Mouse (Mus musculus) forebrain, embryonic 11.5 days (tissue): ENCODE results near the gene Kdf1. TPM values are rescaled to one million over a fixed set of nuclear protein-coding genes. Genes with fewer than 3 reads are reported as not detected.

ENCODE experiments used
- ATAC-seq: fragments of 200-750 bp; cut with Nextera tagmentation; replicated peaks from 2 replicates; pipeline ENCODE4 v1.8.0; 2017; ENCODE audit warnings: moderate TSS enrichment; ENCODE audit not compliant: low FRiP score
- DNase-seq: peaks from one replicate; pipeline ENCODE4 v3.0.0-alpha.2; 2017; ENCODE audit warnings: low spot score
- H3K27ac ChIP-seq: fragments of 300-500 bp; sonication (generic); 2 replicates; pipeline ENCODE4 v1.5.1; 2014; ENCODE audit warnings: low read depth, low read length
- H3K27me3 ChIP-seq: fragments of 300-500 bp; sonication (generic); 2 replicates; pipeline ENCODE4 v1.6.1; 2014; ENCODE audit warnings: mild to moderate bottlenecking, low read length, mixed read lengths; ENCODE audit not compliant: control insufficient read depth, insufficient read depth
- H3K36me3 ChIP-seq: fragments of 300-500 bp; sonication (generic); 2 replicates; pipeline ENCODE4 v1.6.1; 2014; ENCODE audit warnings: mild to moderate bottlenecking, low read length, moderate library complexity, mixed read lengths; ENCODE audit not compliant: control insufficient read depth, insufficient read depth
- H3K4me1 ChIP-seq: fragments of 300-500 bp; sonication (generic); replicated peaks from 2 replicates; pipeline ENCODE4 v1.6.1; 2014; ENCODE audit warnings: low read length, mixed read lengths; ENCODE audit not compliant: control insufficient read depth, insufficient read depth
- H3K4me2 ChIP-seq: fragments of 300-500 bp; sonication (generic); 2 replicates; pipeline ENCODE4 v1.6.1; 2014; ENCODE audit warnings: low read depth, mild to moderate bottlenecking, low read length, moderate library complexity, mixed read lengths; ENCODE audit not compliant: severe bottlenecking
- H3K4me3 ChIP-seq: fragments of 300-500 bp; sonication (generic); 2 replicates; pipeline ENCODE4 v1.5.1; 2014; ENCODE audit warnings: low read depth, low read length
- H3K9ac ChIP-seq: fragments of 300-500 bp; sonication (generic); 2 replicates; pipeline ENCODE4 v1.6.1; 2014; ENCODE audit warnings: low read length
- H3K9me3 ChIP-seq: fragments of 300-500 bp; sonication (generic); 2 replicates; pipeline ENCODE4 v1.6.1; 2016; ENCODE audit warnings: low read length, mixed read lengths; ENCODE audit not compliant: control insufficient read depth
- WGBS: fragments of 180-500 bp; shearing (Covaris S2); extraction: QIAGEN DNeasy Blood & Tissue Kit; methylation state at CpG from one replicate; pipeline ENCODE4 v1.1.7; 2014; 5-methylcytosine and 5-hydroxymethylcytosine counted together
- polyA plus RNA-seq: library from polyadenylated mRNA; unstranded; fragments of >200 nt; fragmentation: Nextera tagmentation; extraction: Ambion mirVana; gene quantifications from 2 replicates; pipeline ENCODE4 v1.2.1, GENCODE M21; 2014

Gene Kdf1
- polyA plus RNA-seq, 1 experiment from 2014 or later: 1.1 TPM

GRCm38 (mm10) chr4:133557041-133557717, 38.4 kb downstream of the Kdf1 start:
- no peaks in the 10 kb centered on the region for H3K36me3 ChIP-seq
- H3K4me3 ChIP-seq: no peak overlapping the region
- H3K27ac ChIP-seq: no peak overlapping the region
- no peak overlapping the region for H3K9ac ChIP-seq
- DNase-seq (no peak), ATAC-seq (no peak)
- 40% methylated on average over 10 of the region's 10 CpGs for WGBS
- no peaks in the 10 kb centered on the region for H3K9me3 ChIP-seq
- H3K4me1 ChIP-seq: no peaks in the 10 kb centered on the region
- H3K4me2 ChIP-seq: no peak overlapping the region
- H3K27me3 ChIP-seq: no peaks in the 10 kb centered on the region

- 74% methylated on average over 4 of the region's 4 CpGs for WGBS
- no peak overlapping the region for H3K27ac ChIP-seq
- no peak overlapping the region for H3K4me3 ChIP-seq
- H3K4me2 ChIP-seq: no peak overlapping the region
- no peaks in the 10 kb centered on the region for H3K27me3 ChIP-seq
- no peaks in the 10 kb centered on the region for H3K36me3 ChIP-seq
- ATAC-seq (no peak), DNase-seq (no peak)
- no peaks in the 10 kb centered on the region for H3K4me1 ChIP-seq
- H3K9ac ChIP-seq: no peak overlapping the region
- no peaks in the 10 kb centered on the region; the same call in 1 of the 2 replicates for H3K9me3 ChIP-seq
These were observed 41.1 kb downstream of the Kdf1 start for GRCm38 (mm10) chr4:133559846-133560245.

DNA sequence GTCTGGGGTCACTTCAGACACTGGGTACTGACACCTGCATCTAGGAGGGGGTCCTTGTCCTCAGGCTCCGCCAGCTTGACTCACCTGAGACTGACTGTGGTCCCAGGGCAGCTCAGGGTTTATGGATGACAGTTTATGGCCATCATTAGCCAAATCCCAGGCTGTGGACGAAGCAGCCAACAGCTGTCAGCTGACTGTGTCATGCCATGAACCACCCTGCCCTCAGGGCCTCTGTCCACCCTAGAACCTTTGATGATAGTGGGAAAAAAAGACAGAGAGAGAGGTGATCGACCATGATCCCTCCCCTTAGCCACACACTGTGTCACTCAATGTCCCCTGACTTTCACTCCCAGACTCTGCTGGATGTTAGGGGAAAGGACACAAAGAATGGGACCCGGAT, 42.9 kb downstream of the Kdf1 start:
- H3K4me3 ChIP-seq: no peak overlapping the region
- H3K27ac ChIP-seq: no peak overlapping the region
- no peak for ATAC-seq
- no peaks in the 10 kb centered on the region; the same call in 1 of the 2 replicates for H3K9me3 ChIP-seq
- WGBS: 77% methylated on average over 4 of the region's 4 CpGs
- no peak overlapping the region for H3K9ac ChIP-seq
- no peaks in the 10 kb centered on the region for H3K27me3 ChIP-seq
- no peaks in the 10 kb centered on the region for H3K36me3 ChIP-seq
- no peaks in the 10 kb centered on the region for H3K4me1 ChIP-seq
- no peak overlapping the region for H3K4me2 ChIP-seq
- DNase-seq: no peak

DNA sequence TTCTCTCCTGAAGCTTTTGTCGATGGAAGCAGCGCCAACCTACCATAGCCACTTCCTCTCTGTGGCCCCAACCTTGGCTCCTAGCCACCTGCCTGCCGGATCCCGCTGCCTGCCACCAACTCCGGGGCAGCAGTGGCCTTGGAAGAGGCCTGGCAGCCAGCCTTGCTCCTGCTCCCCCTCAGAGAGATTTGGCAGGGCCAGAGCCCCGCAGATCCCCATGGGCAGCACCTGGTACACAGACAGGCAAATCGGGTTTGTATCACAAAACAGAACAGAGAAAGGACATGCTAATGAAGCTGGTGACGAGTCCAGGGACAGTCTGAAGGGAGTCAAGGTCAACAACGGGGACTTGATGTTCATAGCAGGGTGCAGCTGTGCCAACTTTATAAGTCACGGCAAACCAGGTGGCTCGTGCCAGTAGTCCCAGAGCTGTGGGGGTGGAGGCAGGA, 44.4 kb downstream of the Kdf1 start:
- Histone ChIP-seq H3K4me3 (no peak overlapping the region), H3K4me1 (no peaks in the 10 kb centered on the region), H3K4me2 (no peak overlapping the region), H3K27ac (no peak overlapping the region), H3K9ac (no peak overlapping the region), H3K9me3 (no peaks in the 10 kb centered on the region; the same call in 1 of the 2 replicates), H3K27me3 (no peaks in the 10 kb centered on the region), H3K36me3 (no peaks in the 10 kb centered on the region)
- no peak for DNase-seq
- WGBS: 88% methylated on average over 11 of the region's 11 CpGs
- ATAC-seq: no peak

DNA sequence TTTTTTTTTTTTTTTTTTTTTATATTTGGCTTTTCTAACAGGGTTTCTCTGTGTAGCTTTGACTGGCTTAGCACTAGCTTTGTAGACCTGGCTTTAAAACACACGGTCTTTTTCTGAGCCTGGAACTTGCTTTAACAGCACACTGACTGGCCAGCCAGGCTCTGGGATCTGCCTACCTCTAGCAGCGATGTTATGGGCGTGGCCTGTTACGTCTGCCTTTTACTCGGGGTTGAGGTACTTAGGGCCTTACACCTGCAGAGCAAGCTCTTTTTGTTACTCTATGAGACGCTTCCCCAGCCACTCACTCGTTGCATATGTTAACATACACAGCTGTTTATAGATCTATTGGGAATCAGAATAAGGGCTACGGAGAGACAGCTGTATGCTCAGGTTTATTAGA, 48.5 kb downstream of the Kdf1 start:
- no peak overlapping the region for H3K4me2 ChIP-seq

GRCm38 (mm10) chr4:133569291-133570065, 50.7 kb downstream of the Kdf1 start:
- Histone ChIP-seq H3K9me3 (no peaks in the 10 kb centered on the region; the same call in 1 of the 2 replicates), H3K4me3 (no peak overlapping the region), H3K27ac (no peak overlapping the region), H3K27me3 (no peaks in the 10 kb centered on the region), H3K4me1 (no peaks in the 10 kb centered on the region), H3K9ac (no peak overlapping the region), H3K4me2 (no peak overlapping the region), H3K36me3 (no peaks in the 10 kb centered on the region)
- DNase-seq (no peak), ATAC-seq (no peak)
- 86% methylated on average over 10 of the region's 10 CpGs for WGBS

More for the DNA sequence above, 48.5 kb downstream of the Kdf1 start:
- Histone ChIP-seq H3K27me3 (no peaks in the 10 kb centered on the region), H3K9ac (no peak overlapping the region), H3K9me3 (no peaks in the 10 kb centered on the region; the same call in 1 of the 2 replicates), H3K4me3 (no peak overlapping the region), H3K4me1 (no peaks in the 10 kb centered on the region), H3K36me3 (no peaks in the 10 kb centered on the region), H3K27ac (no peak overlapping the region)
- ATAC-seq (no peak), DNase-seq (no peak)
- WGBS: 34% methylated on average over 8 of the region's 8 CpGs

GRCm38 (mm10) chr4:133570066-133570466, 51.3 kb downstream of the Kdf1 start:
- Histone ChIP-seq H3K9me3 (no peaks in the 10 kb centered on the region), H3K9ac (no peak overlapping the region), H3K27ac (no peak overlapping the region), H3K4me2 (no peak overlapping the region), H3K4me1 (no peaks in the 10 kb centered on the region), H3K36me3 (no peaks in the 10 kb centered on the region), H3K4me3 (no peak overlapping the region), H3K27me3 (no peaks in the 10 kb centered on the region)
- DNase-seq (no peak), ATAC-seq (no peak)
- WGBS: 62% methylated on average over 10 of the region's 10 CpGs

- Histone ChIP-seq H3K4me3 (peak within 1 kb of the TSS; percentile 96), H3K9me3 (no peaks in the 10 kb centered on the region), H3K4me2 (peak within 1 kb of the TSS; percentile 92), H3K36me3 (no peaks in the 10 kb centered on the region), H3K4me1 (no peaks in the 10 kb centered on the region), H3K9ac (peak within 1 kb of the TSS; percentile 91), H3K27ac (peak within 1 kb of the TSS; percentile 84), H3K27me3 (no peaks in the 10 kb centered on the region)
- ATAC-seq (peak; percentile 89), DNase-seq (peak; percentile 95)
- WGBS: 7% methylated on average over 44 of the region's 44 CpGs
These were observed 55.5 kb downstream of the Kdf1 start, which contains the start of gene Gpatch3 for GRCm38 (mm10) chr4:133574070-133574842. TSS of gene Gpatch3 (plus strand) at chr4:133574745.
